Mouse (Mus musculus) kidney, embryonic 15.5 days (tissue): Measurements from ENCODE around the gene Ifitm5. TPM values are rescaled to one million over a fixed set of nuclear protein-coding genes. Genes with fewer than 3 reads are reported as not detected.
A peak's percentile ranks its signal among the peaks of the same experiment; 100 is the strongest.
"Not testable (repeated sequence)": the region's sequence is repeated elsewhere in the genome, so short reads cannot be mapped to it uniquely, and the experiment has no call there.

Source experiments
- ATAC-seq: fragments of 200-750 bp; cut with Nextera tagmentation; replicated peaks from 2 replicates; pipeline ENCODE4 v1.8.0; 2017; ENCODE audit warnings: moderate TSS enrichment; ENCODE audit not compliant: low FRiP score
- H3K27ac ChIP-seq: fragments of 300-500 bp; sonication (generic); 2 replicates; pipeline ENCODE4 v1.5.1; 2015; ENCODE audit warnings: mild to moderate bottlenecking, inconsistent platforms
- H3K27me3 ChIP-seq: fragments of 300-500 bp; sonication (generic); 2 replicates; pipeline ENCODE4 v1.6.1; 2015; ENCODE audit warnings: inconsistent platforms
- H3K36me3 ChIP-seq: fragments of 300-500 bp; sonication (generic); 2 replicates; pipeline ENCODE4 v1.6.1; 2015; ENCODE audit warnings: inconsistent platforms
- H3K4me1 ChIP-seq: fragments of 300-500 bp; sonication (generic); 2 replicates; pipeline ENCODE4 v1.6.1; 2015; ENCODE audit warnings: inconsistent platforms
- H3K4me2 ChIP-seq: fragments of 300-500 bp; sonication (generic); 2 replicates; pipeline ENCODE4 v1.6.1; 2015; ENCODE audit warnings: moderate library complexity, mild to moderate bottlenecking, inconsistent platforms
- H3K4me3 ChIP-seq: fragments of 300-500 bp; sonication (generic); replicated peaks from 2 replicates; pipeline ENCODE4 v1.5.1; 2015; ENCODE audit warnings: mild to moderate bottlenecking, inconsistent platforms
- H3K9ac ChIP-seq: fragments of 300-500 bp; sonication (generic); 2 replicates; pipeline ENCODE4 v1.6.1; 2015; ENCODE audit warnings: mild to moderate bottlenecking, inconsistent platforms
- H3K9me3 ChIP-seq: fragments of 300-500 bp; sonication (generic); replicated peaks from 2 replicates; pipeline ENCODE4 v1.6.1; 2016; ENCODE audit warnings: inconsistent platforms
- WGBS: fragments of 180-500 bp; shearing (Covaris S2); methylation state at CpG from one replicate; pipeline ENCODE4 v1.1.7; 2015; ENCODE audit warnings: mixed read lengths; 5-methylcytosine and 5-hydroxymethylcytosine counted together
- polyA plus RNA-seq: library from polyadenylated mRNA; unstranded; fragments of >200 nt; fragmentation: Nextera tagmentation; extraction: Ambion mirVana; gene quantifications from 2 replicates; pipeline ENCODE4 v1.2.1, GENCODE M21; 2015

The Ifitm5 gene
- polyA plus RNA-seq = 4.3 and 21.7 TPM in 2 replicates

DNA sequence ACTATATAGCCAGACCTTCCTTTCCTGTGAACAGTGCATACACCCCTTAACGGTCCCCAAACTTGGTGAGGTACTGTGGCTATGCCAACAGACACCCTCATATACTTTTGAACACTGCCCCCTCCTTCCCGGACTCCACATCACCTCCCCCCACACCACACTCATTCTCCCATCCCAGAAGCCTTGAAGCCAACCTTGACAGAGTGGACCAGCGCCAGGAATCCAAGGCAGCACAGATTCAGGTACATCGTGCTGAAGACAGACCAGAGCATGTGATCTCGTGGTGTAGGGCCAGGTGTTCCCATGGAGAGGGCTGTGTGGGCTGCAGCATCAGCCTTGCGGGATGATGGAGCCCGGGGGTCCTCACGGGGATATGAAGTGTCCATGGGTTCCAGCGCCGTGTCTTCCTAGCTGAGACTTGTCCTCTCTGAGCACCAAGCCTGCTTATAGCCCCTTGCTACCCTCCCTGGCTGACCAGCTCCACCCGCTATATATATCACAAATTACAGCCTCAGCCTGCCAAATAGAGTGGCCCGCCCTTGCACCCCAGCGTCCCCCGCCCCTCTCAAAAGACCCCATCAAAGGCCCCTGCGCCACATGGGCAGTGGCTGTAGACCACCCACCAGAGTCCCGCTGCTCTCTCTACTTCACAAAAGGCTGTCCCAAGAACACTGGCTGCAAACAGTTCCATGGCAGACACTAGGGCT lies at the start of gene Ifitm5:
Gene Ifitm5 (minus strand): TSS at position 468 of the 707 bp plus-strand sequence.
- no peaks in the 10 kb centered on the region for H3K27me3 ChIP-seq
- peaks cover 60% of the 10 kb centered on the region for H3K36me3 ChIP-seq
- 50% methylated on average over 16 of the region's 16 CpGs for WGBS
- no peaks in the 10 kb centered on the region for H3K9me3 ChIP-seq
- no peak within 1 kb of the TSS for H3K9ac ChIP-seq
- peaks cover 51% of the 10 kb centered on the region for H3K4me1 ChIP-seq
- ATAC-seq = no peak
- peak within 1 kb of the TSS; percentile 29; the same call in 1 of the 2 replicates for H3K4me2 ChIP-seq
- no peak within 1 kb of the TSS for H3K4me3 ChIP-seq
- peak within 1 kb of the TSS; percentile 78; the same call in 1 of the 2 replicates for H3K27ac ChIP-seq

DNA sequence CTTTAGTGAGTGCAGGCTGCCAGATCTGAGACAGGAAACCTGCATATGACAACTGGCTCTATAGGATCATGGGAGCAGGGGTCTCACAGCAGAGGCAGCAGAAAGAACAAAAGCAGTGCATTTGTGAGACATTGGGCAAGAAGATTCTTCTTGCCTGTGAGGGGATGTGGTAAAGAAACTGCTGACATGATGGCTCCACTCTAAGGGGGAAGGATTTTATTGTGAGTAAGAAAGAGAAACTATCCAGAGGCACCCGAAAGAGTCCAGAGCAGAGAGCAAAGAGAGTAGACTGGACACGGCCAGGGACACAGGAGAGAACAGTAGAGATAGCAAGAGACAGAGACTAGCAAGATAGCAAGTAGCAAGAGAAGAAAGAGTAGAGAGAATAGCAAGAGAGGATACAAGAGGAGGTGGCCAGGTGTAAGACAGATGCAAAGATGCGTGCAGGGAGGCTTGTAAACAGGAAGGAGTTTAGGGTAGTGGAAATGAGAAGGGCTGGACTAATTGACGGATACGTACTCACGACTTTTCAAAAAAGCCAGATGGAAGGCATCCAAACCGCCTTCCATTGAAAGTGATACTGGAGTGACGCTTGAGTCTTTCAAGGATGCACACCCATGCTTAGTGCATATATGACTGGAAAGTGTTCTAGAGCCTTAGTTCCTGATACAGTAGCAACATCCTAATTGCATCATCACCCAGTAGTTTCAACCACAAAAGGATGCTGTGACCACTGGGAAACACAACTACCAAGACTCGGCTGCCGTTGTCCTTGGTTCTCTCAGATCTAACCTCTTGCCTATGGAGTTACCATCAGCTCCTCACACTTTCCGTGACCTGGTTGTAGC lies 49.0 kb upstream of the Ifitm5 start:
- H3K27ac ChIP-seq = no peak overlapping the region
- H3K4me1 ChIP-seq = no peaks in the 10 kb centered on the region
- no peaks in the 10 kb centered on the region for H3K9me3 ChIP-seq
- ATAC-seq = no peak
- H3K27me3 ChIP-seq = no peaks in the 10 kb centered on the region
- no peak overlapping the region for H3K9ac ChIP-seq
- no peak overlapping the region for H3K4me2 ChIP-seq
- H3K4me3 ChIP-seq = no peak overlapping the region
- no peaks in the 10 kb centered on the region for H3K36me3 ChIP-seq
- 87% methylated on average over 11 of the region's 11 CpGs for WGBS

DNA sequence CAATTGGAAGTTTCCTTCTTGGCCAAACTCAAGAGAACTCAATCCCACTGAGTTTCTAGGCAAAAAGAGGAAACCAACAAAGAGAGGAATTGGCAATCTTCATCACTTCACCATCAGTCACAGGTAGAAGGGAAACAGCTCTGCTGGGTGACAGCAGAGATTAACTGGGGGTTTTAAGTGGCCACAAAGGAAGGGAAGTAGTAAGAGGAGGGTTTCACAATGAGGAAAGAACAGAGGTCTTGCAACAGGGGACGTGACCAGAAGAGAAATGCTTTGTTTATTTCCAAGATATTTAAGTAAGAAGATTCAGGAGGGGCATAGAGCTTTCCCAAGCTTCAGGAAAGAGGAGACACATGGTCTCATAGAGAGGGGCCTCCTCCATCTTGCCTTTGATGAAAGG lies 47.7 kb upstream of the Ifitm5 start:
- H3K27ac ChIP-seq = no peak overlapping the region
- H3K4me2 ChIP-seq = no peak overlapping the region
- H3K9ac ChIP-seq = no peak overlapping the region
- H3K4me1 ChIP-seq = no peaks in the 10 kb centered on the region
- WGBS = 61% methylated on average over 1 of the region's 1 CpGs
- no peaks in the 10 kb centered on the region for H3K9me3 ChIP-seq
- no peaks in the 10 kb centered on the region for H3K27me3 ChIP-seq
- no peak for ATAC-seq
- H3K36me3 ChIP-seq = no peaks in the 10 kb centered on the region
- H3K4me3 ChIP-seq = no peak overlapping the region

- no peaks in the 10 kb centered on the region for H3K9me3 ChIP-seq
- WGBS = 84% methylated on average over 14 of the region's 14 CpGs
- no peak overlapping the region for H3K4me2 ChIP-seq
- no peak for ATAC-seq
- H3K4me3 ChIP-seq = no peak overlapping the region
- H3K36me3 ChIP-seq = no peaks in the 10 kb centered on the region
- no peak overlapping the region for H3K9ac ChIP-seq
- no peak overlapping the region for H3K27ac ChIP-seq
- no peaks in the 10 kb centered on the region for H3K27me3 ChIP-seq
- no peaks in the 10 kb centered on the region for H3K4me1 ChIP-seq
Observed at GRCm38 (mm10) chr7:140991117-140991689, 41.1 kb upstream of the Ifitm5 start.

GRCm38 (mm10) chr7:140990622-140991021 lies 40.5 kb upstream of the Ifitm5 start:
- Histone ChIP-seq H3K36me3 (no peaks in the 10 kb centered on the region), H3K4me2 (no peak overlapping the region), H3K9me3 (no peaks in the 10 kb centered on the region), H3K4me1 (no peaks in the 10 kb centered on the region), H3K9ac (no peak overlapping the region), H3K27me3 (no peaks in the 10 kb centered on the region), H3K4me3 (no peak overlapping the region), H3K27ac (no peak overlapping the region)
- ATAC-seq = no peak
- WGBS = 66% methylated on average over 5 of the region's 5 CpGs

- no peak overlapping the region for H3K9ac ChIP-seq
- no peak overlapping the region for H3K27ac ChIP-seq
- 43% methylated on average over 6 of the region's 6 CpGs for WGBS
- ATAC-seq = no peak
- no peaks in the 10 kb centered on the region for H3K36me3 ChIP-seq
- H3K9me3 ChIP-seq = no peaks in the 10 kb centered on the region
- H3K27me3 ChIP-seq = no peaks in the 10 kb centered on the region
- no peak overlapping the region for H3K4me3 ChIP-seq
- H3K4me1 ChIP-seq = no peaks in the 10 kb centered on the region
- no peak overlapping the region for H3K4me2 ChIP-seq
Observed at GRCm38 (mm10) chr7:140990185-140990584, 40.1 kb upstream of the Ifitm5 start.

DNA sequence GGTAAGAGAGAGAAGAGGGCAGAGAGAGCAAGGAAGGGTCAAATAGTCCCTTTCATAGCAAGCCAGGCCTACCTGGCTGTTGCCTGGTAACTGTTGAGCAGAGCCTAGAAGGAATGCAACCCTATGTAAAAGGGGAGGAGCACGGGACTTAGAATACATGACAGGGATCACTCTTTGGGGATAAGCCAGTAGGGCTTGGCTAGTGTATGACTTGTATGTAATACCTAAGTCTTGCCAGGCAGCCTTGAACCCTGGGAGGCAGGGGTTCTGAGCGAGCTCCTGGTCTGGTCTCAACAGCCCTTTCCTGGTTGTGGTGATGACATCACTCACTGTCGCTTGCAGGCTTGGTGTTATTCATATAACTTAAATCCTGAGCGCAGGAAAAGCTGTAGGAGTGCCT lies 38.9 kb upstream of the Ifitm5 start:
- no peaks in the 10 kb centered on the region for H3K36me3 ChIP-seq
- H3K4me1 ChIP-seq = no peaks in the 10 kb centered on the region
- WGBS = 81% methylated on average over 4 of the region's 4 CpGs
- no peak overlapping the region for H3K27ac ChIP-seq
- ATAC-seq = no peak
- H3K27me3 ChIP-seq = no peaks in the 10 kb centered on the region
- H3K9ac ChIP-seq = no peak overlapping the region
- no peak overlapping the region for H3K4me3 ChIP-seq
- H3K9me3 ChIP-seq = no peaks in the 10 kb centered on the region
- no peak overlapping the region for H3K4me2 ChIP-seq

DNA sequence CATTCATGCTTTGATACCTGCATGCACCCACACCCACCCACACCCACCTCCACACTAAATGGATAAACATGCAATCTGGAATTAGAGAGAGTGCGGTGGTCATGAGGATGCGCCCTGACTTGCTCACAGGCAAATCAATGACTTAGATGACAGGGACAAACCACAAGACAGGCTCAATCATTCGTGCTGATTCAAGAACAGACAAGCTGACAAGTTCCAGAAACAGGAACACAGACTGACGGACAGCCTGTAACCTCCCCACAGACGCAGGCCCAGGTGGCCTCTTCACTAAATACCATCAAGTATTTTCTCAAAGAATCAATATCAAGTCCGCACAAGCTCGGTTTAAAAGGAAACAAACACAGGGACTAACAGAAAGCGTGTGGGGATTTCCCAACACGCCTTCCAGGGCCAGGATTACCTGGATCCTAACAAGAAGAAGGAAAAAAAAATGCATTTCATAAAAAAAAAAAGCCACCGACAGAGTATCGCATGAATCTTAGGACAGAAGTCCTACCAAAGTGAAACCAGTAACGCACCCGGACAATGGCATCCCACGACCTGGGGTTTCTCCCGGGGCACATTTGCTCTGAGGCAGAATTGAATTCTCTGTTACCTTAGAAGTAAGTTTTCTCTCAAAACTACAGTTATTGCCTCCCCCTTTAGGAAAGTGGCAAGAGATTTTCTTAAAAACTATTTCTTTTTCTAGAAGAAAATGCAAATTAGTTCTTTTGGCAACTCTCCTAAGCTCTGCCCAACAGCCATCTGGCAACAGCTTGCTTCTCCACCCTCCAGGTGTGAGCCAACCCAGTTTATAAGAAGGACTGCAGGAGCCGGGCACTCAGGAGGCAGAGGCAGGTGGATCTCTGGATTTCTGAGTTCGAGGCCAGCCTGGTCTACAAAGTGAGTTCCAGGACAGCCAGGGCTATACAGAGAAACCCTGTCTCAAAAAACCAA lies 37.4 kb upstream of the Ifitm5 start:
- no peak overlapping the region for H3K9ac ChIP-seq
- no peaks in the 10 kb centered on the region for H3K9me3 ChIP-seq
- no peak overlapping the region for H3K4me3 ChIP-seq
- H3K36me3 ChIP-seq = no peaks in the 10 kb centered on the region
- ATAC-seq = no peak
- WGBS = 91% methylated on average over 17 of the region's 17 CpGs
- no peak overlapping the region for H3K27ac ChIP-seq
- H3K27me3 ChIP-seq = no peaks in the 10 kb centered on the region
- H3K4me1 ChIP-seq = no peaks in the 10 kb centered on the region
- no peak overlapping the region for H3K4me2 ChIP-seq

GRCm38 (mm10) chr7:140982971-140983370 lies 32.9 kb upstream of the Ifitm5 start:
- ATAC-seq = no peak
- WGBS = 90% methylated on average over 7 of the region's 7 CpGs
- H3K4me1 ChIP-seq = no peaks in the 10 kb centered on the region
- no peaks in the 10 kb centered on the region for H3K36me3 ChIP-seq
- no peaks in the 10 kb centered on the region for H3K27me3 ChIP-seq
- no peak overlapping the region for H3K4me2 ChIP-seq
- H3K4me3 ChIP-seq = no peak overlapping the region
- H3K9me3 ChIP-seq = no peaks in the 10 kb centered on the region
- no peak overlapping the region for H3K9ac ChIP-seq
- H3K27ac ChIP-seq = no peak overlapping the region

DNA sequence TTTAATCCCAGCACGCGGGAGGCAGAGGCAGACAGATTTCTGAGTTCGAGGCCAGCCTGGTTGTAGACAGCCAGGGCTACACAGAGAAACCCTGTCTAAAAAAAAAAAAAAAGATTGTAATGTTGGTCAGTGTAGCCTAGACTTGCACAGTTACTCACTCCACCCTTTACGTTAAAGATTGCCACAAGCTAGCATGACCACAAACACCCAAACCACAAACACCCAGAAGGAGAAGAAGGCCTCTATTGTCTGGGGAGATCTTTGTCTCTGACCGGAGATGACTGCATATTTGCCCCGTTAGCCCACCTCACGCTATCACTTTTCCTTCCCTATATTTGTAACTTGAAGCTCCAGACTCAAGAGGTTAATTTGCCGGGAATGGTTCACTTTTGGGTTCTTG lies 31.6 kb upstream of the Ifitm5 start:
- Histone ChIP-seq H3K9ac (no peak overlapping the region), H3K4me1 (no peaks in the 10 kb centered on the region), H3K4me2 (no peak overlapping the region), H3K36me3 (no peaks in the 10 kb centered on the region), H3K4me3 (no peak overlapping the region), H3K27me3 (no peaks in the 10 kb centered on the region), H3K9me3 (no peaks in the 10 kb centered on the region), H3K27ac (no peak overlapping the region)
- WGBS = 91% methylated on average over 8 of the region's 8 CpGs
- no peak for ATAC-seq

- not testable (repeated sequence) for H3K4me3 ChIP-seq, ATAC-seq, H3K27me3 ChIP-seq, H3K4me2 ChIP-seq, H3K9ac ChIP-seq, H3K9me3 ChIP-seq, H3K36me3 ChIP-seq, H3K27ac ChIP-seq
- peaks cover 21% of the 10 kb centered on the region for H3K4me1 ChIP-seq
- 92% methylated on average over 9 of the region's 9 CpGs for WGBS
Observed at GRCm38 (mm10) chr7:140976720-140977119, 26.6 kb upstream of the Ifitm5 start.
